Mouse (Mus musculus) T-helper 17 cell (primary cell): ENCODE measurements around the gene Bcl6b.

ENCODE experiments used
- in situ Hi-C, 2 experiments: fragments of 300-600 bp; cut with MboI, MseI; formaldehyde crosslinking; loops; 1 replicate in 1 of 2; 2 replicates in 1 of 2; pipeline ENCODE4 v1.15.1; 2025; ENCODE audit warnings: high pct_unique_total_duplicates in 2 of 2

The Bcl6b gene

DNA sequence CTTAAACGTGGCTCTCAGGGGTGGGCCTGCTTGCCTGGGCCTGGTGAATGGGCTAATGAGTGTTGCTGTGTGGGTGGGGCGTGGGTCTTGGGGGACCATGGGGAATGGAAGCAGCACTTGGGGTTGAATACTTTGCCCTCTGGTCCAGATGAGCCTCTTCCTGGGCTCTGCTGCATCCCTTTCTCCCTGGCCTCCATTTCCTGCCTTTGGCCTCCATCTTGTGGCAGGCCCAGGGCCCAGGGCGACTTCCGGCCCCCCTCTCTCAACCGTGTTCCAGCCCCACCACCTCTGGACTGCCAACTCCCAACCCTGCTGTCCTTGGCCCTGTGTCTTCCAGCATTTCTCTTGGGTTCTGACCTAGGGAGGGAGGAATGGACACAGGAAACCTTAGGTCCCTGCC is 4.4 kb upstream of the Bcl6b start:
- in situ Hi-C loops: no loop called here

- in situ Hi-C loops: no loop called here
Measured at GRCm38 (mm10) chr11:70233016-70233415, 3.4 kb upstream of the Bcl6b start.

DNA sequence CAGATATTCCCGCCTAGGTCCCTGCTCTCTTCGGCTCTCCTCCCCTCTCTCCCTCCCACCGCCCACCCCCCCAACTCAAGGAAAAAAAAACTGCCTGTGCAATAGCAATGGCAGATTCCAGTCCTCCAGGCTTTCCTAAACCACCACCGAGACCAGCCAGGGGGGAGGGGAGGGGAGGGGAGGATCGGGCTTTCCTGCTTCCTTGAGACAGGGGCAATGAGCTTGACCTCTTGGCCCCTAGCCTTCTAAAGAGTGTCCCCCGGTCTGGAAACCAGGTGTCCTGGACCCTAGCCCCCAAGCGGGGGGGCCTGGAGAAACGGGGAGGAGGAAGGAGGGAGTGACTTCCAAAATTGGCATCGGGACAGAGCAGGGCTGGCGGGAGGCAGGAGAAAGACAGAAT is 2.9 kb upstream of the Bcl6b start:
- in situ Hi-C loops: no loop called here

GRCm38 (mm10) chr11:70230239-70230727 is 685 bp upstream of the Bcl6b start:
- in situ Hi-C loops: no loop called here

DNA sequence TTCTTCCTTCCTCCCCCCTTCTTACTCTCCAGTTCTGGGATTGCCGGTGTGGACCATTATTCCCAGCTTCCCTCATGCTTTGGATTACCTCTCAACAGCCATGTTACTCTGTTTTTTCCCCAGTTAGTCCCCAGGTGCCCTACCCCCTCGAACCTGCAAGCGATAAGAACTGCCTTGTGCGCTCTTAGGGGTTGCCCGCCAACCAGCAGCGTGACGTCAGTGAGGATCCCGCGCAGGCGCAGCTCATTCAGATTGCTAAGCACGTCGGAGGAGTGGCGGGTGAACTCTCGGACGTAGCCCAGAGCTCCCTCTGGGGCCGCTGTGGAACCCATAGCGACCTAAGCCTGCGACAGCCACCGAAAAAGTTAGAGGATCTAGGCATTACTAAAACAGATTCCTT is 770 bp downstream of the Bcl6b start:
- in situ Hi-C loops: no loop called here

GRCm38 (mm10) chr11:70227661-70228245 is 1.8 kb downstream of the Bcl6b start:
- in situ Hi-C loops: no loop called here

GRCm38 (mm10) chr11:70227126-70227525 is 2.5 kb downstream of the Bcl6b start:
- in situ Hi-C loops: no loop called here

- in situ Hi-C loops: no loop called here
Measured at GRCm38 (mm10) chr11:70226602-70226890, 3.1 kb downstream of the Bcl6b start.

GRCm38 (mm10) chr11:70225798-70226601 is 3.6 kb downstream of the Bcl6b start:
- in situ Hi-C loops: no loop called here

GRCm38 (mm10) chr11:70223724-70224123 is 5.9 kb downstream of the Bcl6b start:
- in situ Hi-C loops: no loop called here

- in situ Hi-C loops: no loop called here
Measured at GRCm38 (mm10) chr11:70221603-70222500, 7.7 kb downstream of the Bcl6b start.

- in situ Hi-C loops: no loop called here
Measured at GRCm38 (mm10) chr11:70220731-70221602, 8.6 kb downstream of the Bcl6b start, which contains the start of gene Slc16a13. Gene Slc16a13, minus strand, starts transcription at chr11:70221064.

GRCm38 (mm10) chr11:70220323-70220722 is 9.3 kb downstream of the Bcl6b start:
- in situ Hi-C loops: no loop called here

DNA sequence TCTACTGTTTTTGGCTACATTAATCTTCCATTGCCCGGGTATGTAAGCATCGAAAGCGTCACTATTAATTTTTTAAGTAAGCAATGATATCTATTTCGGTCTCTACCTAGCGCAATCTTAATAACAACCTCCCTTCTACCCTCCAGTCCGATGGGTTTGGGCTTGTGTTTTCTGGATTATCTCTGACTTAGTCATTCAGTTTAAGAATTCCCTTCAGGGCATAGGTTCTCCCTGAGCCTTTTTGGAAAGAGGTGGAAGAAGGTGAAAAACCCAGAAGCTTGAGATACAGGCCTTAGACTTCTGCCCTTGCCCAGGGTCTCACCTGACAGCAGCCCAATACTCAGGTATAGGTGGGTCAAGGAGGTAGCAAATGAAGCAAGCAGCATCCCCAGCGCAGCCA is 9.7 kb downstream of the Bcl6b start:
- in situ Hi-C loops: no loop called here

DNA sequence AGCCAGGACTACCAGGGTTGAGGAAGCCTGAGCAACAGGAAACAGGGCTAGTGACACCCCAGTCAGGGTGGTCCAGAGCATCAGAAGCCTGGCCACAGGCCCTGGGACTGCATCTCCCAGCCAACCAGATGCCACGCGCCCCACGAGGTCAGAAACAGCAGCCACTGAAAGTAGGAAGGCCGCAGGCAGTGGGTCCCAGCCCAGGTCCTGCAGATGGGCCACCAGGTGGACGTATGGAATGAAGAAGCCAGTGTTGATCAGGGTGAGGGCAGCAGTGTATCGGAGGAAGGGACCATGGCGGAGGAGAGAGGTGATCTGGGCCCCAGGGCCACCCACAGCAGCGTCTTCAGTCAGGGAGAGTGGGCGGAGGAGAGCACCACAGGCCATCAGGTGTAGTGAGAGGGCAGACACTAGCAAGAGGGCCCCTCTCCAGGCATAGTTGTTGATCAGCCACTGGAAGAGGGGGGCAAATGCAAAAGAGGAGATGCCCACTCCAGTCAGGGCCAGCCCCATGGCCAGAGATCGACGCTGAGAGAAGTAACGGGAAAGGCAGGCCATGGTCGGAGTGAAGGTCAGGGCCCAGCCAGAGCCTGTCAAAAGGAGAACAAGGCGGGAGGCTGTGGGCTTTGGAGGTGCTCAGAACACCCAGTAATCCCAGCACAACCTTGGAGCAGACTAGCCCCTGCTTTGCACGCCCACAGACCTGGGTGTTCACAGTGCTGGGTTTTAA is 10.7 kb downstream of the Bcl6b start:
- in situ Hi-C loops: no loop called here

DNA sequence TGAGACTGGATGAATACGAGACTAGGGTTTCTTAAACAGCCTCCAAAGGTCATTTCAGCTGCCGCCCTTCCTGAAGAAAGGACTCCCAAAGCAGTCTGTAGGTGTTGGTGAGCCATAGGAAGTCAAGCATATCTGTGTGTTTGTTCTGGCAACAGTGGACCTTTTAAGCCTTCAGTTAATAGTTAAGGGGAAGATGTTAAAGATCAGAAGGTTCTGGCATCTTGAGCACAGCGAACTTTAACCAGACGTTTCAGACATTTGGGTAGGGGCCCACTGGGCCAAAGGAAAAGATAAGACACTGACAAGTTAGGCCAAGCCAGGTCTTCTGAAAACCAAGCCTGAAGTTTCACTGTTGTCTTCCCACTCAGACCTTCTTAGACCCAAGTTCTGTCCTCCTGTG is 11.6 kb downstream of the Bcl6b start:
- in situ Hi-C loops: no loop called here

DNA sequence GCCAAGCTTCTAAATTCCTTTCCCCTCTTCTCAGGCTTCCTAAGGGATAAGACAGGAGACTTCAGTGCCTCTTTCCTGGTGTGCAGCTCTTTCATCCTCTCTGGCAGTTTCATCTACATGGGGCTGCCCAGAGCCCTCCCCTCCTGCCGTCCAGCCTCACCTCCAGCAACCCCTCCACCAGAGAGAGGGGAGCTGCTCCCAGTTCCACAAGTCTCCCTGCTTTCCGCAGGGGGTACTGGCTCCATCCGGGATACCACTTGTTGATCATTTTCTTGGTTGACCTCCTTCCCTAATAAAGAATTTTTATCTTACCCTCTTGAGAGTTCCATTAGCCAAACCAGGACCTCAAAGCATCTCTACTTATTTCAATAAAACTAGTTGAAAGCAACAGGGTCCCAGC is 13.5 kb downstream of the Bcl6b start:
- in situ Hi-C loops: no loop called here

DNA sequence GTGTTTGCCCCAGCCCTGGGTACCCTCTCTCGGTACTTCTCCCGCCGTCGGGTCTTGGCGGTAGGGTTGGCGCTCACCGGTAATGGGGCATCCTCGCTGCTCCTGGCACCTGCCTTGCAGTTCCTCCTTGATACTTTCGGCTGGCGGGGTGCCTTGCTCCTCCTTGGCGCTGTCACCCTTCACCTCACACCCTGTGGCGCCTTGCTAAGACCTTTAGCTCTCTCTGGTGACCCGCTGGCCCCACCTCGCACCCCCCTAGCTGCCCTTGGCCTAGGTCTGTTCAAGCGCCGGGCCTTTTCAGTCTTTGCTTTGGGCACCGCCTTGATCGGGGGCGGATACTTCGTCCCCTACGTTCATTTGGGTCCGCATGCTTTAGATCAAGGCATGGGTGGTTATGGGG is 14.3 kb downstream of the Bcl6b start:
- in situ Hi-C loops: no loop called here

- in situ Hi-C loops: loop anchor here in 1 of 2 experiments (5.0 kb wide), 1 partner anchor 38 kb away; no protein-coding TSS in a partner anchor
Measured at GRCm38 (mm10) chr11:70214856-70215209, 14.8 kb downstream of the Bcl6b start.

DNA sequence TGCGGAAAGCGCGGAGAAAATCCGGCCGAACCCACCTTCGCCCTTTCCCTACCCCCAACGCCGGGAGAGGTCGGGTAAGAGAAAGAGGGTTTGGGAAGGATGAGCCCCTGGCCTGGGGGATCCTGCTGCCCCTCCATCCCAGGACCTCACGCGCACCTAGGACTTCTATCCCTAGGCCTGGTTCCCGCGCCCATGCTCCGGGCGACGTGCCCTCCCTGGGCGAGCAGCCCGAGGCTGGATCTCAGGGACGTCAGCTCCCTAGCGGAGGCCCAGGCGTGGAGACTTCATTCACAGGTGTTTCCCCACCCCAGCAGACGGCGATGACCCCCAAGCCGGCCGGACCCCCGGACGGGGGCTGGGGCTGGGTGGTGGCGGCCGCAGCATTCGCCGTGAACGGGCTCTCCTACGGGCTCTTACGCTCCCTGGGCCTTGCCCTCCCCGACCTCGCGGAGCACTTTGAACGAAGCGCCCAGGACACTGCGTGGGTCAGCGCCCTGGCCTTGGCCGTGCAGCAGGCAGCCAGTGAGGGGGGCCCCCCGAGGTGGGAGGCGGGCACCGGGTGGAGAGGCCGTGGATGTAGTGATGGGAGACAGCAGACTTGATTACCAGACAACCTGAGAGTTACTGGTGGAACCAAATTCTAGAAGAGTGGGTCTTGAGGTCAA is 15.3 kb downstream of the Bcl6b start:
- in situ Hi-C loops: loop anchor here in 1 of 2 experiments (5.0 kb wide), 1 partner anchor 37 kb away; no protein-coding TSS in a partner anchor
